Mouse (Mus musculus) hindbrain, embryonic 11.5 days (tissue): ENCODE results near the gene Rfxank. TPM values are rescaled to one million over a fixed set of nuclear protein-coding genes. Genes with fewer than 3 reads are reported as not detected.

Experiments used
- ATAC-seq: fragments of 200-750 bp; cut with Nextera tagmentation; 2 replicates; pipeline ENCODE4 v1.8.0; 2017; ENCODE audit warnings: mild to moderate bottlenecking, moderate TSS enrichment, moderate library complexity; ENCODE audit not compliant: low FRiP score
- DNase-seq: peaks from one replicate; pipeline ENCODE4 v3.0.0-alpha.2; 2015; ENCODE audit warnings: low spot score
- H3K27ac ChIP-seq: fragments of 300-500 bp; sonication (generic); 2 replicates; pipeline ENCODE4 v1.5.1; 2014; ENCODE audit warnings: mild to moderate bottlenecking, low read depth, low read length
- H3K27me3 ChIP-seq: fragments of 300-500 bp; sonication (generic); 2 replicates; pipeline ENCODE4 v1.6.1; 2014; ENCODE audit warnings: mild to moderate bottlenecking, low read length, moderate library complexity, mixed read lengths; ENCODE audit not compliant: control insufficient read depth, insufficient read depth
- H3K36me3 ChIP-seq: fragments of 300-500 bp; sonication (generic); 2 replicates; pipeline ENCODE4 v1.6.1; 2014; ENCODE audit warnings: mild to moderate bottlenecking, low read length, moderate library complexity, mixed read lengths; ENCODE audit not compliant: control insufficient read depth, insufficient read depth
- H3K4me1 ChIP-seq: fragments of 300-500 bp; sonication (generic); replicated peaks from 2 replicates; pipeline ENCODE4 v1.6.1; 2014; ENCODE audit warnings: low read length, mixed read lengths; ENCODE audit not compliant: control insufficient read depth, insufficient read depth
- H3K4me2 ChIP-seq: fragments of 300-500 bp; sonication (generic); replicated peaks from 2 replicates; pipeline ENCODE4 v1.6.1; 2014; ENCODE audit warnings: mild to moderate bottlenecking, low read depth, low read length
- H3K4me3 ChIP-seq: fragments of 300-500 bp; sonication (generic); 2 replicates; pipeline ENCODE4 v1.5.1; 2014; ENCODE audit warnings: low read depth, low read length
- H3K9ac ChIP-seq: fragments of 300-500 bp; sonication (generic); 2 replicates; pipeline ENCODE4 v1.6.1; 2014; ENCODE audit warnings: low read depth, low read length
- H3K9me3 ChIP-seq: fragments of 300-500 bp; sonication (generic); 2 replicates; pipeline ENCODE4 v1.6.1; 2016; ENCODE audit warnings: low read length; ENCODE audit not compliant: control insufficient read depth
- WGBS: fragments of 180-500 bp; shearing (Covaris S2); extraction: QIAGEN DNeasy Blood & Tissue Kit; methylation state at CpG from one replicate; pipeline ENCODE4 v1.1.7; 2014; 5-methylcytosine and 5-hydroxymethylcytosine counted together
- polyA plus RNA-seq: library from polyadenylated mRNA; unstranded; fragments of >200 nt; fragmentation: Nextera tagmentation; extraction: Ambion mirVana; gene quantifications from 2 replicates; pipeline ENCODE4 v1.2.1, GENCODE M21; 2014

The Rfxank gene
- polyA plus RNA-seq, 1 experiment from 2014 or later = 14.6 TPM

DNA sequence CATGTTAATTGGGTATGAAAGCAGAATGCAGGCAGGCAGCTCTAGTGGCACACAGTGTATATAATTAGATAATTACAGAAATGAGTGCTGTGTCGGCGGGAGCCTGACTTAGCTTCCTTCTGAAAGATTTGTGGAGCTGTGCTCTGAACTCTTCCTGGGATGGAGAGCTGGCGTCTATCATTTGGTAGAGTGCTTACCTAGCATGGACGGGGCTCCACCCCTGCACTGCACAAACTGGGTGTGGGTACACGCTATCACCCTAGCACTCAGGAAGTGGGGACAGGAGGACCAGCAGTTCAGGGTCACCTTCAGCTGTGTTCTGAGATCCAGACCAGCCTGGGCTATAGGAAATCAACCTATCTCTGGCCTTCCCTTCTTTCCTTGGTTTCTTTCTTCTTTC lies 34.4 kb upstream of the Rfxank start:
- Histone ChIP-seq H3K9ac (no peak overlapping the region), H3K9me3 (no peaks in the 10 kb centered on the region), H3K36me3 (no peaks in the 10 kb centered on the region), H3K4me2 (no peak overlapping the region), H3K4me3 (no peak overlapping the region), H3K27me3 (no peaks in the 10 kb centered on the region), H3K27ac (no peak overlapping the region), H3K4me1 (no peaks in the 10 kb centered on the region)
- DNase-seq = no peak
- no peak for ATAC-seq
- WGBS = 86% methylated on average over 5 of the region's 5 CpGs

DNA sequence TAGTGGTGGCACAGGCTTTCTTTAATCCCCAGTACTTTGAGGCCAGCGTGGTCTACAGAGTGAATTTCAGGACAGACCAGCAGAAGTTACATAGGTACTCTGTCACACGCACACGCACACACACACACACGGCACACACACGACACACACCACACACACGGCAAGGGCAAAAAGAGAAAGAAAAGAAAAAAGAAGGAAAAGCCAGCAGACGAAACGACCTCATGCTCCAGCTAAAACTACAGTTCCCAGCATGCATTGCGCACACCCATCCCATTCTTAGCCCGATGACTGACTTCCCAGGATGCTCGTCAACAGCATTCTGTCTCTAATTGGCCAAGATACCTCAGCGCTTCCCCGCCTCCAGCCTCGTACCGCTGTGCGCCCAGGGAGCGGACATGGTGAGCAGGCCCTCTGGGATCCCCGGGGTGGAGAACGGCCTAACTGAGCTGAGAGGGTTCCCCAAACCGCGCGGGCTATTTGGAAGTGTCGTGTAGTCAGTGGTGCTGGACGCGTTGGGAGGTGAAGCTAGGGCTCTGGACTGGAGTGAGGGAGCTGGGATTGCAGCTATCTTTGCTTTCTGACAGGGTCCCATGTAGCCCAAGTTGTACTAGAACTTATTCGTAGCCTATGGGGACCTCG lies 33.2 kb upstream of the Rfxank start, which contains the start of gene Tmem161a:
Tmem161a (plus strand) TSS at position 314 of the 639 bp plus-strand sequence.
- H3K4me1 ChIP-seq = no peaks in the 10 kb centered on the region
- no peaks in the 10 kb centered on the region for H3K36me3 ChIP-seq
- peak within 1 kb of the TSS; percentile 71 for H3K9ac ChIP-seq
- H3K27ac ChIP-seq = no peak within 1 kb of the TSS
- peak within 1 kb of the TSS; percentile 43 for H3K4me2 ChIP-seq
- H3K27me3 ChIP-seq = no peaks in the 10 kb centered on the region
- WGBS = 2% methylated on average over 27 of the region's 27 CpGs
- peak within 1 kb of the TSS; percentile 49 for H3K4me3 ChIP-seq
- H3K9me3 ChIP-seq = no peaks in the 10 kb centered on the region
- ATAC-seq (peak; percentile 95), DNase-seq (peak; percentile 92)

DNA sequence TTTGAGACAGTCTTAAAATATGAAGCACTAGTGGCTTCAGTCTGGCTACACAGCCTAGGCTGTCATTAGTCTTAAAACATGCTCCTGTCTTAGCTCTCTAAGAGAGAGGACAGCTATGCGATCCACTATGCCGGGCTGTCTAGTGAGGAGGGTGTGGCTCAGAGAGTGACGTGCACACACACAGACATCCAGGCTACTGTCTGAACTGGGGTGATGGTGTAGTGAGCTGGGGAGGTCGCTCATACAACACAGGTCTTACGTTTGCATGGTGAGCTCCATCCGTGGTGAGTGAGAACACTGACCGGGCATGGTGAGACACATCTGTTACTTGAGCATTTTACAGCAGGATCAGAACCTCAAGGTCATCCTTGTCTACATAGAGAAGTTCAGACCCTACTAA lies 32.3 kb upstream of the Rfxank start:
- Histone ChIP-seq H3K4me2 (no peak overlapping the region; the same call in 1 of the 2 replicates), H3K4me3 (no peak overlapping the region), H3K27ac (no peak overlapping the region), H3K4me1 (no peaks in the 10 kb centered on the region), H3K27me3 (no peaks in the 10 kb centered on the region), H3K36me3 (no peaks in the 10 kb centered on the region), H3K9me3 (no peaks in the 10 kb centered on the region), H3K9ac (no peak overlapping the region)
- 87% methylated on average over 7 of the region's 7 CpGs for WGBS
- DNase-seq (no peak), ATAC-seq (no peak)

DNA sequence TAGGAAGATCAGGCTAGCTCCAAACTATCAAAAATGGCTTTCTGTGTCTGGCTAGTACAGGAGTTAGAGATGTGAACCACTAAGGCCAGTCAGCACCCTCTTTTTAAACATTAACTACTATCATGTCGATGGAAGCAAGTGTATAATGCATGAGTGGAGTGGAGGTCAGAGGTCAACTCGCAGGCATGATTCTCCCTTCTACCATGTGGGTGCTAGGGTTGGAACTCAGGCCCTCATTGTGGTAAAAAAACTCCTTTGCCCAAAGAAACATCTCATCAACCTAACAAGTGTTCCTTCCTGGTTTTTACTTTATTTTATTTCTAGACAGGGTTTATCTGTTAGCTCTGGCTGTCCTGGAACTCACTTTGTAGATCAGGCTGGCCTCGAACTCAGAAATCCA lies 31.8 kb upstream of the Rfxank start:
- WGBS = 77% methylated on average over 3 of the region's 3 CpGs
- H3K27me3 ChIP-seq = peaks cover 3% of the 10 kb centered on the region; the same call in 1 of the 2 replicates
- H3K4me3 ChIP-seq = no peak overlapping the region
- DNase-seq (no peak), ATAC-seq (no peak)
- H3K36me3 ChIP-seq = no peaks in the 10 kb centered on the region
- H3K9ac ChIP-seq = no peak overlapping the region
- H3K4me2 ChIP-seq = no peak overlapping the region
- H3K27ac ChIP-seq = no peak overlapping the region
- H3K4me1 ChIP-seq = no peaks in the 10 kb centered on the region
- no peaks in the 10 kb centered on the region for H3K9me3 ChIP-seq

DNA sequence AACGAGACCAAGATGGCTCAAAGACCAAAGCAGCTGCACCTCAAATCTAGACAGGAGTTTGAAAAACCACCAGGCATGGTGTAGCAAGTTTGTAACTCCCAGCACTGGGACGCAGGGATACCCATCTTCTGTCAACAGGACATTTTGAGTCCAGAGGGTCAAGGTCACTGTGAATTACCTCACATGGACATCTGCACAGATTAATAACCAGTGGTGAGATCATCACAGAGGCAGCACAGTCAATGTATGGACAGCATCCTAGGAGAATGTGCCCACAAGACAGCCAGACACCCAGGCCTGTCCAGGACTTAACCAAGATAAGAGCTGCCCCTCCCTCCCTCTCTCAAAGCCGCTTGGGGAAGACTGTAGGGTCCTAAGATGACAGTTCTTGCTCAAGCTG lies 31.2 kb upstream of the Rfxank start:
- Histone ChIP-seq H3K4me3 (no peak overlapping the region), H3K9me3 (no peaks in the 10 kb centered on the region), H3K4me2 (no peak overlapping the region), H3K27me3 (peaks cover 9% of the 10 kb centered on the region; the same call in 1 of the 2 replicates), H3K9ac (no peak overlapping the region), H3K36me3 (no peaks in the 10 kb centered on the region), H3K27ac (no peak overlapping the region), H3K4me1 (no peaks in the 10 kb centered on the region)
- ATAC-seq (no peak), DNase-seq (no peak)
- WGBS = 77% methylated on average over 3 of the region's 3 CpGs

DNA sequence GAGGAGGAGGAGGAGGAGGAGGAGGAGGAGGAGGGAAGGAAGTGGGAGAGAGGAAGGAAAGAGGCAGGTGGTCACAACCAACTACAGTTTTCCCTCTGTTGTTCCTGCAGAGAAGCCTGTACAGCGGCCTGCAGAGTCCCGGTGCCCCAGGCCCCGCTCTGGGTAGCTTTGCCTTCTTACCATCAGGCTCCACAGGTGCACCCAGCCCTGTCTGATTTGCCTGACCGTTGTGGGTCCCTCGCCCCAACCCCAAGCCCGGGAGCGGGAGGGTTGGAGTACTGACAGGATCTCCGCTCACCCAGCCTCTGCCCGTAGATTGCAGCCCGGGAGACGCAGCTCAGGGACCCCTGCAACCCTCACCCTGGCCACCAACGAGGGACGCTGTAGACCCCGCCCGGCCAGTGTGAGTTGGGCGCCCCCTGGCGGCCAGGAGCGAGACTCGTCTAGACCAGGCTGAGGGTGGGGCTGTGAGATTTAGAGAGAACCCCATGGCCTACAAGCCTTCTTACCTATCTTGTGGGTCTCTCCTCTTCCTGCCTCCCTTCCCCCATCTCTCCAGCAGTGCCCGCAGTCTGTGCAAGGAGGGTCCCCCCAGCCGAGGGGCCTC lies 27.7 kb upstream of the Rfxank start:
- DNase-seq = peak; percentile 94
- WGBS = 2% methylated on average over 21 of the region's 21 CpGs

DNA sequence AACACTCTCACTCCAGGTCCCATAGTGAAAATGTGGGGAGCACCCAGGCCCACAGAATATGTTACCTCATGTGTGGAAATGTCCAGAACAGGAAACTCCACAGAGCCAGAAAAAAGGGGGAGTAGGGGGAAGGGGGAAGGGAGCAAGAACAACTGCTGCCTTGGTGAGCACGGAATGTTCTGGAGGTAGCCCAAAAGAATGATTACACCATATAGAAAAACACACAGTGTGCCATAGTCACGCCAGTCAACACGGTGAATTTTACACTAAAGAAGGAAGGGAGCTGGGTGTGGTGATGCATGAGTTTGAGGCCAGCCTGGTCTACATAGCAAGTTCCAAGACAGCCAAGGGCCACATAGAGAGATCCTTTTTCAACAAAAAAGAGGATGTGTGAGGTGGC lies 24.4 kb upstream of the Rfxank start:
- Histone ChIP-seq H3K9ac (no peak overlapping the region), H3K4me1 (no peaks in the 10 kb centered on the region), H3K27me3 (peaks cover 10% of the 10 kb centered on the region; the same call in 1 of the 2 replicates), H3K36me3 (no peaks in the 10 kb centered on the region), H3K4me2 (no peak overlapping the region), H3K27ac (no peak overlapping the region), H3K9me3 (no peaks in the 10 kb centered on the region), H3K4me3 (no peak overlapping the region)
- WGBS = 88% methylated on average over 3 of the region's 3 CpGs
- ATAC-seq (no peak), DNase-seq (no peak)

More for the DNA sequence above, 27.7 kb upstream of the Rfxank start:
- ATAC-seq = peak; percentile 90
- H3K9me3 ChIP-seq = no peaks in the 10 kb centered on the region
- H3K27ac ChIP-seq = no peak overlapping the region
- H3K27me3 ChIP-seq = peaks cover 10% of the 10 kb centered on the region; the same call in 1 of the 2 replicates
- H3K36me3 ChIP-seq = no peaks in the 10 kb centered on the region
- H3K9ac ChIP-seq = 0 out of 2 replicates have a peak overlapping the region, but pooled peaks have one; percentile 0
- no peak overlapping the region for H3K4me3 ChIP-seq
- peak overlapping the region; percentile 30 for H3K4me2 ChIP-seq
- H3K4me1 ChIP-seq = no peaks in the 10 kb centered on the region

DNA sequence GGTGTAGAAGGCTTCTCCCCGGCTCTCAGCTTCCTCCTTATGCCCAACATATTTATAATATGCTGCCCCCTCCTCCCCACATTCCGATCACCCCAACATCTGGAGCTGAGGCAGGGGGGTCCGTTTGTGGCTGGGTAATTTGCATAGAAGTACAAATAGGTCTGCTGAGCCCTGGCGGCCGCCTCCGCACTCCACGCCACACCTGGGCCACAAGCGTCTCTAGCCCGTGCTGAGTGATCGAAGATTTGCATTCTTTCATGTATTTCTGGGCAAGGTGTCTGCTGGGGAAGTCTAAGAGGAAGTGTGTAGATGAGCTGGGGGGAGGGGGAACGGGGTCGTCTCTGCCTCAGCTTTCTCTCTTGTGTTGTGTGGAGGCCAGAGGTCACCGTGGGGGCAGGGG lies 21.1 kb upstream of the Rfxank start:
- H3K27me3 ChIP-seq = peaks cover under 1% of the 10 kb centered on the region; the same call in 1 of the 2 replicates
- H3K4me1 ChIP-seq = no peaks in the 10 kb centered on the region
- 63% methylated on average over 13 of the region's 13 CpGs for WGBS
- no peak overlapping the region for H3K9ac ChIP-seq
- H3K4me3 ChIP-seq = no peak overlapping the region
- H3K4me2 ChIP-seq = no peak overlapping the region
- ATAC-seq = no peak
- H3K9me3 ChIP-seq = no peaks in the 10 kb centered on the region
- H3K27ac ChIP-seq = no peak overlapping the region
- no peak for DNase-seq
- no peaks in the 10 kb centered on the region for H3K36me3 ChIP-seq

DNA sequence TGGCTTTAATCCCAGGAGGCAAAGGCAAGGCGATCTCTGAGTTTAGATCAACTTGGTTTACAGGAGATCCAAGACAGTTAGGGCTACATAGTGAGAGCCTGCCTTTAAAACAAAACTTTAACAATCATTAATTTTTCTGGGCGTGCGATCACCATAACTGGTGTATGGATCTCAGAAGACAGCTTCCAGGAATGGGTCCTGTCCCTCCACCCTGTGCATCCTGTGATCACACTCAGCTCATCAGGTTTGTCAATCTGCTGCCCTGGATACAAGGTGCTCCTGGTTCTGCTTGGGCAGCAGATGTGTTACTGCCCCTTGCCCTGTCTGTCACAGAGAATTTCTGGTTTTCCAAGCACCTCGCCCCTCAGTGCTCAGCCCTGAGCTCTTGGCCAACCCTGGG lies 20.3 kb upstream of the Rfxank start:
- WGBS = 85% methylated on average over 4 of the region's 4 CpGs
- Histone ChIP-seq H3K27ac (no peak overlapping the region), H3K27me3 (no peaks in the 10 kb centered on the region)

More for the DNA sequence above, 20.3 kb upstream of the Rfxank start:
- Histone ChIP-seq H3K9ac (no peak overlapping the region), H3K9me3 (no peaks in the 10 kb centered on the region), H3K36me3 (no peaks in the 10 kb centered on the region), H3K4me2 (no peak overlapping the region), H3K4me1 (no peaks in the 10 kb centered on the region), H3K4me3 (no peak overlapping the region)
- no peak for ATAC-seq
- no peak for DNase-seq
